Mouse (Mus musculus) heart, embryonic 15.5 days (tissue): ENCODE measurements around the gene Jak3. TPM values are rescaled to one million over a fixed set of nuclear protein-coding genes. Genes with fewer than 3 reads are reported as not detected.
"Not testable (repeated sequence)": the region's sequence is repeated elsewhere in the genome, so short reads cannot be mapped to it uniquely, and the experiment has no call there.

Experiments
- ATAC-seq: fragments of 200-750 bp; cut with Nextera tagmentation; replicated peaks from 2 replicates; pipeline ENCODE4 v1.8.0; 2017; ENCODE audit warnings: low read depth, moderate TSS enrichment; ENCODE audit not compliant: insufficient number of reproducible peaks, insufficient read depth, low FRiP score
- H3K27ac ChIP-seq: fragments of 300-500 bp; sonication (generic); 2 replicates; pipeline ENCODE4 v1.5.1; 2015; ENCODE audit warnings: mild to moderate bottlenecking, inconsistent platforms
- H3K27me3 ChIP-seq: fragments of 300-500 bp; sonication (generic); 2 replicates; pipeline ENCODE4 v1.6.1; 2015; ENCODE audit warnings: inconsistent platforms
- H3K36me3 ChIP-seq: fragments of 300-500 bp; sonication (generic); 2 replicates; pipeline ENCODE4 v1.6.1; 2015; ENCODE audit warnings: mild to moderate bottlenecking, inconsistent platforms
- H3K4me1 ChIP-seq: fragments of 300-500 bp; sonication (generic); replicated peaks from 2 replicates; pipeline ENCODE4 v1.6.1; 2015; ENCODE audit warnings: inconsistent platforms
- H3K4me2 ChIP-seq: fragments of 300-500 bp; sonication (generic); 2 replicates; pipeline ENCODE4 v1.6.1; 2015; ENCODE audit warnings: inconsistent platforms, mild to moderate bottlenecking, moderate library complexity
- H3K4me3 ChIP-seq: fragments of 300-500 bp; sonication (generic); 2 replicates; pipeline ENCODE4 v1.5.1; 2015; ENCODE audit warnings: mild to moderate bottlenecking, inconsistent platforms
- H3K9ac ChIP-seq: fragments of 300-500 bp; sonication (generic); 2 replicates; pipeline ENCODE4 v1.6.1; 2015; ENCODE audit warnings: mild to moderate bottlenecking, inconsistent platforms
- H3K9me3 ChIP-seq: fragments of 300-500 bp; sonication (generic); replicated peaks from 2 replicates; pipeline ENCODE4 v1.6.1; 2016; ENCODE audit warnings: inconsistent platforms
- WGBS: fragments of 180-500 bp; shearing (Covaris S2); methylation state at CpG from one replicate; pipeline ENCODE4 v1.1.7; 2015; ENCODE audit warnings: mixed read lengths; 5-methylcytosine and 5-hydroxymethylcytosine counted together
- polyA plus RNA-seq: library from polyadenylated mRNA; unstranded; fragments of >200 nt; fragmentation: Nextera tagmentation; extraction: Ambion mirVana; gene quantifications from 2 replicates; pipeline ENCODE4 v1.2.1, GENCODE M21; 2015

The Jak3 gene
- polyA plus RNA-seq, 1 experiment from 2014 or later: 6.9 TPM

- WGBS: 5% methylated on average over 30 of the region's 30 CpGs
- peak overlapping the region; percentile 46 for H3K4me2 ChIP-seq
- peak overlapping the region; percentile 16; the same call in 1 of the 2 replicates for H3K4me3 ChIP-seq
Observed at GRCm38 (mm10) chr8:71692509-71692908, 16.4 kb downstream of the Jak3 start.

GRCm38 (mm10) chr8:71693166-71694041 is 17.3 kb downstream of the Jak3 start:
- H3K27ac ChIP-seq: no peak overlapping the region
- peaks cover 82% of the 10 kb centered on the region for H3K27me3 ChIP-seq
- H3K36me3 ChIP-seq: no peaks in the 10 kb centered on the region
- peak overlapping the region; percentile 46 for H3K4me2 ChIP-seq
- H3K9me3 ChIP-seq: no peaks in the 10 kb centered on the region
- peak overlapping the region; percentile 21 for H3K4me3 ChIP-seq
- ATAC-seq: 0 out of 2 replicates have a peak, but pooled peaks have one; percentile 19
- H3K9ac ChIP-seq: no peak overlapping the region
- WGBS: 15% methylated on average over 68 of the region's 68 CpGs
- H3K4me1 ChIP-seq: peaks cover 12% of the 10 kb centered on the region

More at GRCm38 (mm10) chr8:71692509-71692908, 16.4 kb downstream of the Jak3 start:
- Histone ChIP-seq H3K9ac (no peak overlapping the region), H3K4me1 (peaks cover 19% of the 10 kb centered on the region), H3K27ac (no peak overlapping the region), H3K9me3 (no peaks in the 10 kb centered on the region), H3K27me3 (peaks cover 91% of the 10 kb centered on the region), H3K36me3 (no peaks in the 10 kb centered on the region)
- ATAC-seq: no peak

- H3K9ac ChIP-seq, ATAC-seq, H3K36me3 ChIP-seq, H3K27ac ChIP-seq, H3K4me2 ChIP-seq, H3K9me3 ChIP-seq, H3K4me3 ChIP-seq: not testable (repeated sequence)
- Histone ChIP-seq H3K4me1 (peaks cover 14% of the 10 kb centered on the region), H3K27me3 (peaks cover 78% of the 10 kb centered on the region)
- WGBS: 60% methylated on average over 12 of the region's 12 CpGs
Observed at GRCm38 (mm10) chr8:71695456-71695855, 19.4 kb downstream of the Jak3 start.

- Histone ChIP-seq H3K4me3 (peak overlapping the region; percentile 43), H3K9me3 (no peaks in the 10 kb centered on the region), H3K27me3 (peaks cover 71% of the 10 kb centered on the region), H3K27ac (no peak overlapping the region), H3K4me2 (peak overlapping the region; percentile 66), H3K4me1 (peaks cover 11% of the 10 kb centered on the region), H3K36me3 (no peaks in the 10 kb centered on the region), H3K9ac (0 out of 2 replicates have a peak overlapping the region, but pooled peaks have one; percentile 22)
- WGBS: 6% methylated on average over 29 of the region's 29 CpGs
- no peak for ATAC-seq
Observed at GRCm38 (mm10) chr8:71700493-71701269, 24.6 kb downstream of the Jak3 start.

GRCm38 (mm10) chr8:71701414-71702086 is 25.5 kb downstream of the Jak3 start, which contains the start of gene B3gnt3:
Gene B3gnt3, minus strand, starts transcription at chr8:71701789.
- Histone ChIP-seq H3K9ac (peak within 1 kb of the TSS; percentile 22; the same call in 1 of the 2 replicates), H3K27me3 (peaks cover 67% of the 10 kb centered on the region), H3K9me3 (no peaks in the 10 kb centered on the region), H3K4me1 (peaks cover 11% of the 10 kb centered on the region), H3K27ac (no peak within 1 kb of the TSS), H3K4me2 (peak within 1 kb of the TSS; percentile 66), H3K4me3 (peak within 1 kb of the TSS; percentile 43), H3K36me3 (no peaks in the 10 kb centered on the region)
- WGBS: 12% methylated on average over 34 of the region's 34 CpGs
- no peak for ATAC-seq

- 28% methylated on average over 4 of the region's 4 CpGs for WGBS
- H3K9ac ChIP-seq: no peak overlapping the region
- H3K4me2 ChIP-seq: peak overlapping the region; percentile 66; the same call in 1 of the 2 replicates
- no peaks in the 10 kb centered on the region for H3K9me3 ChIP-seq
- peaks cover 63% of the 10 kb centered on the region for H3K27me3 ChIP-seq
- H3K4me3 ChIP-seq: no peak overlapping the region
- H3K27ac ChIP-seq: no peak overlapping the region
- peaks cover 11% of the 10 kb centered on the region for H3K4me1 ChIP-seq
- H3K36me3 ChIP-seq: no peaks in the 10 kb centered on the region
- no peak for ATAC-seq
Observed at GRCm38 (mm10) chr8:71702087-71702432, 26.0 kb downstream of the Jak3 start.

GRCm38 (mm10) chr8:71702923-71703322 is 26.8 kb downstream of the Jak3 start:
- peaks cover 70% of the 10 kb centered on the region for H3K27me3 ChIP-seq
- no peak for ATAC-seq

GRCm38 (mm10) chr8:71703400-71703799 is 27.3 kb downstream of the Jak3 start:
- H3K9me3 ChIP-seq, H3K4me3 ChIP-seq, H3K27ac ChIP-seq, H3K36me3 ChIP-seq, H3K9ac ChIP-seq, ATAC-seq, H3K4me2 ChIP-seq: not testable (repeated sequence)
- peaks cover 75% of the 10 kb centered on the region for H3K27me3 ChIP-seq
- peaks cover 11% of the 10 kb centered on the region for H3K4me1 ChIP-seq

More at GRCm38 (mm10) chr8:71702923-71703322, 26.8 kb downstream of the Jak3 start:
- Histone ChIP-seq H3K4me2 (no peak overlapping the region), H3K27ac (no peak overlapping the region), H3K9ac (no peak overlapping the region), H3K36me3 (no peaks in the 10 kb centered on the region), H3K4me3 (no peak overlapping the region), H3K9me3 (no peaks in the 10 kb centered on the region), H3K4me1 (peaks cover 11% of the 10 kb centered on the region)
- WGBS: 68% methylated on average over 3 of the region's 3 CpGs

- H3K27me3 ChIP-seq: peaks cover 73% of the 10 kb centered on the region
- 0 out of 2 replicates have a peak, but pooled peaks cover 6% of the 10 kb centered on the region for H3K4me1 ChIP-seq
- ATAC-seq: no peak
- H3K4me3 ChIP-seq: no peak overlapping the region
- H3K36me3 ChIP-seq: no peaks in the 10 kb centered on the region
- 32% methylated on average over 8 of the region's 8 CpGs for WGBS
- H3K9ac ChIP-seq: no peak overlapping the region
- no peaks in the 10 kb centered on the region for H3K9me3 ChIP-seq
- H3K27ac ChIP-seq: no peak overlapping the region
- no peak overlapping the region for H3K4me2 ChIP-seq
Observed at GRCm38 (mm10) chr8:71707874-71708273, 31.8 kb downstream of the Jak3 start.

- Histone ChIP-seq H3K4me3 (peak overlapping the region; percentile 21), H3K36me3 (no peaks in the 10 kb centered on the region), H3K9me3 (no peaks in the 10 kb centered on the region), H3K4me2 (peak overlapping the region; percentile 51), H3K4me1 (0 out of 2 replicates have a peak, but pooled peaks cover 6% of the 10 kb centered on the region), H3K27me3 (peaks cover 62% of the 10 kb centered on the region), H3K9ac (no peak overlapping the region), H3K27ac (no peak overlapping the region)
- no peak for ATAC-seq
- WGBS: 42% methylated on average over 25 of the region's 25 CpGs
Observed at GRCm38 (mm10) chr8:71709134-71709799, 33.2 kb downstream of the Jak3 start.
